Mouse (Mus musculus): ENCODE data around the gene C2cd3.
A peak's percentile ranks its signal among the peaks of the same experiment; 100 is the strongest.

Gene C2cd3

DNA sequence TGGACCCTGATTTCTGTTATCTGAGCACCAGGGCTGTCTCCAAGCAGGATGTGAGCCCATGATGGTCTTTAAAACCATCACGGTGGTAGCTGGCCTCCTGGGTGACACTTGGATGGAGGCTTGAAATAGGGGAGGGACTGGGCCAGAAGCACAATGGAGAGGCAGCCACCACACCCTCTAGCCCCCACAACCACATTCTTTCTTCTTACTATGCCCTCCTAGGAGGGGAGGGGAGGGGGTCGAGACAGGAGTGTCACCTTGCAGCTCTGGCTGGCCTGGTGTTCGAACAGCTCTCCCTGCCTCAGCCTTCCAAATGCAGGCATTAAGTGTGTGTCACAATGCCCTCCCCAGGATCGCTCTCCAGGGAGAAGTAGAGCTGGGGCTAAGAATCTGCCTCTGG lies 125.4 kb downstream of the C2cd3 start:
- no peak for ATAC-seq (ENCODE audit: low TSS enrichment)

- ATAC-seq (ENCODE audit: low TSS enrichment): no peak
Observed at GRCm38 (mm10) chr7:100497982-100498381, 125.9 kb downstream of the C2cd3 start.

- no peak for ATAC-seq (ENCODE audit: low TSS enrichment)
Observed at GRCm38 (mm10) chr7:100499465-100499864, 127.4 kb downstream of the C2cd3 start.

GRCm38 (mm10) chr7:100500276-100500977 lies 128.4 kb downstream of the C2cd3 start:
- no peak for ATAC-seq (ENCODE audit: low TSS enrichment)

GRCm38 (mm10) chr7:100501027-100501843 lies 129.2 kb downstream of the C2cd3 start:
- no peak for ATAC-seq (ENCODE audit: low TSS enrichment)

DNA sequence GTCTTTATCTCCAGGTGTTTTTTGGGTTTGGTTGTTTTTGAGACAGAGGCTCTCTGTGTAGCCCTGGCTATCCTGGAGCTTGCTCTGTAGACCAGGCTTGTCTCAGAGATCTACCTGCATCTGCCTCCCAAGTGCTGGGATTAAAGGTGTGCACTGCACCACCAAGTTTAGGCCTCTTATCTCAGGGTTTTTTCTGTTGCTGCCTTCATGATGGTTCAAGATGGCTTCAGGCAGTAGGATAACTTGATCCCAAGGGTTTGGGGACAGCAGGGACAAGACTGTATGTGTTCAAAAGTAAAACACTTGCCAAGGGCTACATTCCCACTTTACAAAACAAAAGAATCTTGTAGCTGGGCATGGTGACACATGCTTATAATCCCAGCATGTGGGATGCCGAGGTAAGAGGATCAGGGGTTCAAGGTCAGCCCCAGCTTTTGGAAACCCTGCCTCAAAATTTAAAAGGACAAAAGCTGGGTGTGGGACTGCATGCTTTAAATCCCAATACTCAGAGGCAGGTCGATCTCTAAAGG lies 129.9 kb downstream of the C2cd3 start:
- no peak for ATAC-seq (ENCODE audit: low TSS enrichment)

- no peak for ATAC-seq (ENCODE audit: low TSS enrichment)
Observed at GRCm38 (mm10) chr7:100502374-100502922, 130.4 kb downstream of the C2cd3 start.

- ATAC-seq (ENCODE audit: low TSS enrichment): no peak
Observed at GRCm38 (mm10) chr7:100503076-100503475, 131.0 kb downstream of the C2cd3 start.

GRCm38 (mm10) chr7:100504740-100505487 lies 132.9 kb downstream of the C2cd3 start:
- no peak for ATAC-seq (ENCODE audit: low TSS enrichment)

- ATAC-seq (ENCODE audit: low TSS enrichment): no peak
Observed at GRCm38 (mm10) chr7:100506494-100506893, 134.5 kb downstream of the C2cd3 start.

DNA sequence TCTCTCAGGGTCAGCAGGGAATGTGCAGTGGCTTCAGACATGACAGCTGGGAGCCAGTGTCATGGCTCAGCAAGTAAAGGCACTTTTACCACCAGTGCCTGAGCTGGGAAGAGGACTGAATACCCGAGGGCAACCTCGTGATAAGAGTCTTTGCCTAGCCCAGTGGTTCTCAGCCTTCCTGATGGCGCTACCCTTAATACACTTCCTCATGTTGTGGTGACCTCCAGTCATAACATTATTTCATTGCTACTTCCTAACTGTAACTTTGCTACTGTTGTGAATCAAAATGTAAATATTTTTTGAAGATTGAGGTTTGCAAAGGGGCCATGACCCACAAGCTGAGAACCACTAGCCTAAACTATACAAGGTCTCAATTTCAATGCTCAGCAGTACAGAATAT lies 136.6 kb downstream of the C2cd3 start:
- ATAC-seq (ENCODE audit: low TSS enrichment): no peak

DNA sequence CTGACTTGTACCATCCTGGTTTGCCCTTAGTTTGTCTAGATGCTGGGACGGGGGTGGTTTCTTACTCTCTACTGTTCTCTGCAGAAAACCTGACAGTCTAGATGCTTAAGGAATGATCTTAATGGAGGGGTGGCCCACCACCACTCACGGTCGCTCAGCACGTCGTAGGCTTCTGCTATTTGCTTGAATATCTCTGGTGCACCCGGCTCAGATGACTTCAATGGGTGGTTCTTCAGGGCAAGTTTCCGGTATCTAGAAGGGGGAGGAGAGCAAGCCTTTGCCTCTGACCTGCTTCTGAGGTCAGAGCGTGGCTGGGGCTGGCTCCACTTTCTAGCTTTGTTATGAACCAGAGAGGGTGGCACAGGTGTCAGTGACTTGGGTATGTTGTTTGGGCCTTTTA lies 139.6 kb downstream of the C2cd3 start:
- no peak for ATAC-seq (ENCODE audit: low TSS enrichment)

DNA sequence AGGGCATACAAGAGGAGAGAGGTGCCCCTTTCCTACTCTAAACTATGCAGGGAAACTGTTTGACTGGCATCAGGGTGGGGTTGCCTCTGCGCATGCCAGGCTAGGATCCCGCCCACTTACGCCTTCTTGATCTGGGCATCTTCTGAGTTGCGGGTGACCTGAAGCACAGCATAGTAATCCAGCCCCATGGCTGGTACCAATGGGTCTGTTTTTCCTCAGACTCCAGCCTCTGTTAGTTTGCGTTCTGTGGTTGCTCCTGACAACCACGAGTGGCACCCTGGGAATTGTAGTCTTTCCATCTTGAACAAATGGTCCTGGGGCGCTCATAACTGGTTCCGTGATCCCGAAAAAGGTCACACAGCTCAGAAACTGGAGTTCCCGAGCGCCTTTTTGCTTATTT lies 142.5 kb downstream of the C2cd3 start, which contains the start of gene Dnajb13:
Gene Dnajb13 (minus strand): TSS at position 388 of the 400 bp plus-strand sequence.
- peak; percentile 85; the same call in 1 of the 2 replicates for ATAC-seq (ENCODE audit: low TSS enrichment)

Measured in frontal cortex, adult (tissue).